Mouse (Mus musculus): ENCODE data around the gene Olfr368. TPM values are rescaled to one million over a fixed set of nuclear protein-coding genes. Genes with fewer than 3 reads are reported as not detected.

Olfr368 gene
- total and polyA plus RNA-seq, 3 experiments, result not detected

- Histone ChIP-seq H3K27ac (ENCODE audit: control insufficient read depth, low read depth, low read length) (no peak overlapping the region), H3K27me3 (ENCODE audit: control insufficient read depth in 1 of 2, insufficient read depth in 2 of 2, low read length in 2 of 2) (no peaks in the 10 kb centered on the region), H3K9me3 (replicated peaks; ENCODE audit: insufficient read depth, low read length) (no peaks in the 10 kb centered on the region), H3K4me3 (ENCODE audit: control insufficient read depth in 1 of 2, insufficient read depth in 1 of 2, low read depth in 2 of 2, low read length in 2 of 2) (no peak overlapping the region), H3K79me2 (ENCODE audit: control insufficient read depth, insufficient read depth, low read length, poor library complexity) (peaks cover 3% of the 10 kb centered on the region), H3K9ac (ENCODE audit: control insufficient read depth, low read depth, low read length, poor library complexity, severe bottlenecking) (no peak overlapping the region), H3K36me3 (ENCODE audit: control insufficient read depth in 1 of 2, insufficient read depth in 2 of 2, low read length in 2 of 2) (peaks cover 11 to 13% of the 10 kb centered on the region in 2 experiments), H3K4me1 (ENCODE audit: control insufficient read depth in 1 of 2, insufficient read depth in 2 of 2, low read length in 2 of 2) (peaks cover 3 to 8% of the 10 kb centered on the region in 2 experiments; a peak in 3 of 4 replicates)
- no peak for TF ChIP-seq MYC (IDR thresholded peaks at IDR 0.05; ENCODE audit: low read depth, low read length)
- TF ChIP-seq USF1 (IDR thresholded peaks at IDR 0.05; ENCODE audit: low read depth, low read length), result no peak
- no peak for TF ChIP-seq SIN3A (IDR thresholded peaks at IDR 0.05; ENCODE audit: low read length)
- no peak for TF ChIP-seq MYB (IDR thresholded peaks at IDR 0.05; ENCODE audit: low read depth, low read length)
- no peak for TF ChIP-seq TCF12 (IDR thresholded peaks at IDR 0.05; ENCODE audit: low read depth, low read length)
- no peak for TF ChIP-seq RCOR1 (IDR thresholded peaks at IDR 0.05; ENCODE audit: low read depth, low read length)
- no peak for TF ChIP-seq CTCF (IDR thresholded peaks at IDR 0.05 in 2 of 3, conservative IDR thresholded peaks at IDR 0.05 in 1 of 3; ENCODE audit: control insufficient read depth in 1 of 3, insufficient read depth in 1 of 3, low read depth in 2 of 3, low read length in 3 of 3, poor library complexity in 1 of 3, severe bottlenecking in 1 of 3)
- TF ChIP-seq USF2 (IDR thresholded peaks at IDR 0.05; ENCODE audit: borderline replicate concordance in 1 of 2, insufficient read depth in 1 of 2, low read depth in 1 of 2, low read length in 2 of 2), result no peak
- no peak for TF ChIP-seq UBTF (IDR thresholded peaks at IDR 0.05; ENCODE audit: borderline replicate concordance, insufficient read depth, low read depth, low read length)
- TF ChIP-seq ZKSCAN1 (IDR thresholded peaks at IDR 0.05; ENCODE audit: low read depth, low read length), result no peak
- no peak for TF ChIP-seq MAZ (IDR thresholded peaks at IDR 0.05; ENCODE audit: low read depth, low read length)
- no peak for TF ChIP-seq MAFK (IDR thresholded peaks at IDR 0.05; ENCODE audit: borderline replicate concordance, low read depth, low read length)
- TF ChIP-seq NRF1 (IDR thresholded peaks at IDR 0.05; ENCODE audit: insufficient read depth, low read depth, low read length, poor library complexity, severe bottlenecking), result no peak
- no peak for TF ChIP-seq ELF1 (IDR thresholded peaks at IDR 0.05; ENCODE audit: low read depth, low read length)
- no peak for TF ChIP-seq GABPA (IDR thresholded peaks at IDR 0.05; ENCODE audit: low read depth, low read length)
- TF ChIP-seq MAX (IDR thresholded peaks at IDR 0.05; ENCODE audit: low read length), result no peak
- TF ChIP-seq CHD2 (IDR thresholded peaks at IDR 0.05; ENCODE audit: low read length), result no peak
- TF ChIP-seq ZNF384 (IDR thresholded peaks at IDR 0.05; ENCODE audit: low read depth, low read length), result no peak
- DNase-seq (ENCODE audit: low read depth, low spot score), result no peak
Observed at GRCm38 (mm10) chr2:37355571-37355970, 29.3 kb downstream of the Olfr368 start.

DNA sequence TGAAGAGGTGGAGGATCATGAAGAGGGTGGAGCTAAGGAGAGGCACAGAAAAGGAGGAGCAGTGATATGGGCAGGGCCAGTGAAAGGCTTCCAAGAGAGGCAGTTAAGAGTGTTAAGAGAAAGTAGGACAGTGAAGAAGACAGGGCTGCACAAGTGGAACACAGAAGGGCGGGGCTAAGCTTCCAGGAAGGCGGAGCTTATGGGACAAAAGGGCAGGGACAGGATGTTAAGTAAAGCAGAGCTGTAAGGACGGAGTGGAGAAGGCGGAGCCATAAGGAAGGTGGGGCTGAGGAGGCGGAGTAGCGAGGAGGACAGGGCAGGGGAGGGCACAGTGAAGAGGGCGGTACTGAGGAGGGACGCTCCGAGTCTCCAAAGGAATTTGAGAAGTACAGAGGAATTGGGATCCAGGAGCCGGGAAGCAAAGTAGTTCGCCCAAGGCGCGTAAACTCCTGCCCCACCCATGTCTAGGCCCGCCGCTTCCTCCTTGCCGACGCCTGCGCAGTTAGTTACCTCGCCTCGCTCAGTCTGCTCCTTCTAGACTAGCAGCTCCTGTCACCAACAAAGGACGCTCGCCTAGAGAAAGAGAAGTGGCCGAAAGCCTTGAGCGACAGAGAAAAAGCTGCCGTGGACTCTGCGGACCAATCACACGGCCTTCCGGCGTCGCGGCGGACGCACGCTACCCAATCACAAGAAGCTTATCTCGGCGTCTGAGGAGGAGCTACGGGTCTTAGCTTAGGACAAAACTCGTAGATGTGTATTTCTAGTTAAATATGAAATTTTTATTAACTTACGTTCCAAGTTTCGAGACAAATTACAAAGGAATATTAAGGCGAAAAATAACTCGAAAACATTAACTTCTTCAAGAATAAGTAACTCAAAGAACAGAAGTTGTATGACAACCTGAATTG lies 32.6 kb downstream of the Olfr368 start, which contains the start of gene Pdcl:
TSS of gene Pdcl (minus strand) at position 700 of the 908 bp plus-strand sequence.
- peaks cover 4 to 11% of the 10 kb centered on the region in 2 experiments for H3K36me3 ChIP-seq (ENCODE audit: control insufficient read depth in 1 of 2, insufficient read depth in 2 of 2, low read length in 2 of 2)
- no peaks in the 10 kb centered on the region for H3K9me3 ChIP-seq (replicated peaks; ENCODE audit: insufficient read depth, low read length)
- H3K27ac ChIP-seq (ENCODE audit: control insufficient read depth, low read depth, low read length), result peak within 1 kb of the TSS; percentile 84
- no peak for TF ChIP-seq CHD2 (IDR thresholded peaks at IDR 0.05; ENCODE audit: low read length)
- peak; percentile 60; the same call in 1 of the 2 replicates for TF ChIP-seq POLR2AphosphoS2 (IDR thresholded peaks at IDR 0.05; ENCODE audit: low read length)
- 0 out of 2 replicates have a peak, but pooled peaks have one; percentile 8 for TF ChIP-seq USF1 (IDR thresholded peaks at IDR 0.05; ENCODE audit: low read depth, low read length)
- TF ChIP-seq BHLHE40 (IDR thresholded peaks at IDR 0.05; ENCODE audit: borderline replicate concordance, low read depth, low read length), result no peak
- peak; percentile 61 to 89; a peak in 3 of 4 replicates for TF ChIP-seq POLR2A (IDR thresholded peaks at IDR 0.05; ENCODE audit: control insufficient read depth in 1 of 2, insufficient read depth in 1 of 2, low read depth in 1 of 2, low read length in 2 of 2, poor library complexity in 1 of 2)
- peak; percentile 85 for TF ChIP-seq SIN3A (IDR thresholded peaks at IDR 0.05; ENCODE audit: low read length)
- TF ChIP-seq CHD1 (IDR thresholded peaks at IDR 0.05; ENCODE audit: low read depth, low read length), result peak; percentile 41; the same call in 1 of the 2 replicates
- TF ChIP-seq MAX (IDR thresholded peaks at IDR 0.05; ENCODE audit: low read length), result peak; percentile 47; the same call in 1 of the 2 replicates
- TF ChIP-seq TCF12 (IDR thresholded peaks at IDR 0.05; ENCODE audit: low read depth, low read length), result peak; percentile 27; the same call in 1 of the 2 replicates
- TF ChIP-seq MAFK (IDR thresholded peaks at IDR 0.05; ENCODE audit: borderline replicate concordance, low read depth, low read length), result no peak
- TF ChIP-seq ELF1 (IDR thresholded peaks at IDR 0.05; ENCODE audit: low read depth, low read length), result peak; percentile 62
- TF ChIP-seq ZNF384 (IDR thresholded peaks at IDR 0.05; ENCODE audit: low read depth, low read length), result no peak
- no peak for TF ChIP-seq CTCF (IDR thresholded peaks at IDR 0.05 in 2 of 3, conservative IDR thresholded peaks at IDR 0.05 in 1 of 3; ENCODE audit: control insufficient read depth in 1 of 3, insufficient read depth in 1 of 3, low read depth in 2 of 3, low read length in 3 of 3, poor library complexity in 1 of 3, severe bottlenecking in 1 of 3)
- peak; percentile 68 for TF ChIP-seq NRF1 (IDR thresholded peaks at IDR 0.05; ENCODE audit: insufficient read depth, low read depth, low read length, poor library complexity, severe bottlenecking)
- TF ChIP-seq RAD21 (IDR thresholded peaks at IDR 0.05; ENCODE audit: low read depth, low read length), result no peak
- TF ChIP-seq USF2 (IDR thresholded peaks at IDR 0.05; ENCODE audit: borderline replicate concordance in 1 of 2, insufficient read depth in 1 of 2, low read depth in 1 of 2, low read length in 2 of 2), result no peak
- TF ChIP-seq E2F4 (IDR thresholded peaks at IDR 0.05; ENCODE audit: borderline replicate concordance, low read depth, low read length), result no peak
- no peak for TF ChIP-seq POLR2AphosphoS5 (IDR thresholded peaks at IDR 0.05; ENCODE audit: borderline replicate concordance, low read depth, low read length)

More for the DNA sequence above, 32.6 kb downstream of the Olfr368 start, which contains the start of gene Pdcl:
- H3K27me3 ChIP-seq (ENCODE audit: control insufficient read depth in 1 of 2, insufficient read depth in 2 of 2, low read length in 2 of 2), result no peaks in the 10 kb centered on the region
- peaks cover 3% of the 10 kb centered on the region for H3K79me2 ChIP-seq (ENCODE audit: control insufficient read depth, insufficient read depth, low read length, poor library complexity)
- DNase-seq (ENCODE audit: low read depth, low spot score), result peak; percentile 98
- peaks cover 3 to 8% of the 10 kb centered on the region in 2 experiments; a peak in 3 of 4 replicates for H3K4me1 ChIP-seq (ENCODE audit: control insufficient read depth in 1 of 2, insufficient read depth in 2 of 2, low read length in 2 of 2)
- H3K9ac ChIP-seq (ENCODE audit: control insufficient read depth, low read depth, low read length, poor library complexity, severe bottlenecking), result peak within 1 kb of the TSS; percentile 73
- H3K4me3 ChIP-seq (ENCODE audit: control insufficient read depth in 1 of 2, insufficient read depth in 1 of 2, low read depth in 2 of 2, low read length in 2 of 2), result peak within 1 kb of the TSS; percentile 73 to 78
